Mouse (Mus musculus): ENCODE results near the gene Adam33.

Adam33 gene

GRCm38 (mm10) chr2:131029065-131029935, 34.3 kb downstream of the Adam33 start:
- no peak for DNase-seq (ENCODE audit: low spot score in 2 of 2)

DNA sequence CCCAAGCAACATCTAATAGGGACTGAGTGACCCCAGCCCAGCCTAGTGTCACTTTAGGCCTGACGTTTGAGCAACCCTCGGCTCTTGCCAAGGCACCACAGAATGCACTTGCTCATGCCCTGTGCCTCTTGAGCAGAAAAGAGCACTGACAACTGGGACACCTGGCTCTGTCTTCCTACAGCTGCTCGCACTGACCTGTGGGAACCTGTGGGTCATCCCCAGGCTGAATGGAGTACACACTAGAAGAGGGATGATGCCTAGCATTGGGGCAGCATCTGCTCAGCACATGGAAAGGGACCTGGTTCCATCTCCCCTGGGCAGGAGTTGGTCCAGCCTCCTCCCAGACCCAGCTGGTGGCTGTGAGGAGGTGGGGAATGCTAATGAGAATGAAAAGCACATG, 36.7 kb downstream of the Adam33 start:
- DNase-seq (ENCODE audit: low spot score in 2 of 2): no peak

- no peak for DNase-seq (ENCODE audit: low spot score in 2 of 2)
Measured at GRCm38 (mm10) chr2:131025230-131025629, 38.4 kb downstream of the Adam33 start.

GRCm38 (mm10) chr2:131010566-131010965, 53.0 kb downstream of the Adam33 start:
- no peak for DNase-seq (ENCODE audit: low spot score in 2 of 2)

DNA sequence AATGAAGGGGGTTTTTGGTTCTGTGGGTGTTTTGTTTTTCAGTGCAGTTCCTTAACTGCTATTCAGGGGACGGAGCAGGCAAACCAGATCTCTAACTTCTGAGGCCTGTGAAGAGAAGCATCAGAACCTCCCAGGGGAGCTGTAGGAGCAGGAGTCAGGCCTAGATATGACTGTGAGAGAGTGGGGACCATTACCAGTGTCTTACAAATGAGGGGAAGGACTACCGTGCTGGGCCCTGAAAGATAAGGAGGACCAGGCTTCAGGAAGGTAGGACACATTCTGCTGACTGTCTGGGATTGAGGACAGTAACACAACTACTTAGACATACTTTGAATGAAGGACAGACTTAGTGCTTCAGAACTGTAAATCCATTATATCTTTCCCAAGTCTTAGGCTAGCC, 54.5 kb downstream of the Adam33 start:
- no peak for DNase-seq (ENCODE audit: low spot score in 2 of 2)

Data from right cerebral cortex, postnatal 36 days (tissue).